Mouse (Mus musculus) hematopoietic stem cell, adult 5-6 weeks (primary cell): Measurements from ENCODE around the gene Fcrl5. TPM values are rescaled to one million over a fixed set of nuclear protein-coding genes. Genes with fewer than 3 reads are reported as not detected.

Source experiments
- ATAC-seq, 2 experiments: fragments of 125-278 bp in 1 of 2; replicated peaks in 1 of 2; 2 replicates each; pipeline ENCODE4 v1.8.0; 2016 to 2017; ENCODE audit warnings: inconsistent platforms in 2 of 2, mild to moderate bottlenecking in 2 of 2, moderate number of reproducible peaks in 2 of 2, low read depth in 1 of 2, moderate TSS enrichment in 1 of 2; ENCODE audit not compliant: low FRiP score in 2 of 2, poor library complexity in 2 of 2, severe bottlenecking in 2 of 2, insufficient read depth in 1 of 2, low TSS enrichment in 1 of 2
- total RNA-seq: library from RNA; stranded (forward); fragments of 172-1452, 232-1000 nt; gene quantifications from 2 replicates; pipeline ENCODE4 v1.2.3, GENCODE M21; 2017

Fcrl5 gene
- total RNA-seq, 1 experiment from 2014 or later, result not detected

GRCm38 (mm10) chr3:87549908-87550307 lies 114.3 kb downstream of the Fcrl5 start:
- ATAC-seq, result no peak

Other genes with a start within 250 kb of the Fcrl5 start
- not detected in 2 replicates for gene Fcrls, start 172.0 kb upstream of the Fcrl5 start, total RNA-seq
- gene Cd5l, start 77.9 kb upstream of the Fcrl5 start, total RNA-seq, result 0.74 and 2.1 TPM in 2 replicates
- gene Fcrl1, start 59.4 kb upstream of the Fcrl5 start, total RNA-seq, result 3.7 and 6.4 TPM in 2 replicates
- 36.5 and 39.0 TPM in 2 replicates for gene Etv3, start 89.6 kb downstream of the Fcrl5 start, total RNA-seq
- 8.5 and 15.1 TPM in 2 replicates for gene Arhgef11, start 181.8 kb downstream of the Fcrl5 start, total RNA-seq